Mouse (Mus musculus): ENCODE measurements around the gene H2-K1.

DNA sequence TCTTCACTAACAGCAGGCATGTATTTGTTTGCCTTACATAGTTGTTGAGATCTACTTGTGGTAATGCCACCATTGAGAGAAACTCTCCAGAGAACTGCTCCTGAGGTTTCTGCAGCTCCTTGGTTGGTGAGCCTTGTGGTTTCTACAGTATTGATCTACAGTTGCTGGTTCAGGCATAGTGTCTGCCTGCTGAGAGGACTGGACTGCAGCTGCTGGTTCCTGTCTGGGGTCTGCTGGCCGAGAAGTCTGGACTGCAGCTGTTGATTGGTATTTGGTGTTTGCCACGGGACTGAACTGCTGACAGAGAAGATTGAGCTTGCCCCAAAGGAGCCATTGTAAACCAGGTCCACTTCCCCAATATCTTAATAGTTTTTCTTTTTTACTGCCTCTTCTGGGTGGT is 6.4 kb upstream of the H2-K1 start:
- no peak for TF ChIP-seq CTCF (IDR thresholded peaks at IDR 0.05; ENCODE audit: extremely low read depth, insufficient read depth, insufficient read length, insufficient replicate concordance)
- no peak for TF ChIP-seq POLR2A (IDR thresholded peaks at IDR 0.05; ENCODE audit: low read depth, low read length)

Measured in spleen, adult 2 months (tissue).